Mouse (Mus musculus) neural tube, embryonic 11.5 days (tissue): ENCODE data around the gene Olfr685. TPM values are rescaled to one million over a fixed set of nuclear protein-coding genes. Genes with fewer than 3 reads are reported as not detected.

Source experiments
- ATAC-seq: fragments of 200-750 bp; cut with Nextera tagmentation; 2 replicates; pipeline ENCODE4 v1.8.0; 2017; ENCODE audit warnings: moderate number of reproducible peaks, mild to moderate bottlenecking, moderate TSS enrichment, moderate library complexity; ENCODE audit not compliant: insufficient read depth, low FRiP score, low TSS enrichment
- DNase-seq: peaks from one replicate; pipeline ENCODE4 v3.0.0-alpha.2; 2015; ENCODE audit warnings: low spot score
- H3K27ac ChIP-seq: fragments of 300-500 bp; sonication (generic); 2 replicates; pipeline ENCODE4 v1.5.1; 2014; ENCODE audit warnings: low read depth, mild to moderate bottlenecking, low read length
- H3K27me3 ChIP-seq: fragments of 300-500 bp; sonication (generic); 2 replicates; pipeline ENCODE4 v1.6.1; 2014; ENCODE audit warnings: mild to moderate bottlenecking, low read length, mixed read lengths; ENCODE audit not compliant: control insufficient read depth, insufficient read depth
- H3K36me3 ChIP-seq: fragments of 300-500 bp; sonication (generic); 2 replicates; pipeline ENCODE4 v1.6.1; 2014; ENCODE audit warnings: mild to moderate bottlenecking, low read length, moderate library complexity, mixed read lengths; ENCODE audit not compliant: control insufficient read depth, insufficient read depth
- H3K4me1 ChIP-seq: fragments of 300-500 bp; sonication (generic); 2 replicates; pipeline ENCODE4 v1.6.1; 2014; ENCODE audit warnings: low read length, mixed read lengths; ENCODE audit not compliant: control insufficient read depth, insufficient read depth
- H3K4me2 ChIP-seq: fragments of 300-500 bp; sonication (generic); 2 replicates; pipeline ENCODE4 v1.6.1; 2014; ENCODE audit warnings: low read depth, mild to moderate bottlenecking, moderate library complexity
- H3K4me3 ChIP-seq: fragments of 300-500 bp; sonication (generic); 2 replicates; pipeline ENCODE4 v1.5.1; 2014; ENCODE audit warnings: low read depth, low read length
- H3K9ac ChIP-seq: fragments of 300-500 bp; sonication (generic); 2 replicates; pipeline ENCODE4 v1.6.1; 2014; ENCODE audit warnings: mild to moderate bottlenecking, low read length
- H3K9me3 ChIP-seq: fragments of 300-500 bp; sonication (generic); 2 replicates; pipeline ENCODE4 v1.6.1; 2016; ENCODE audit warnings: low read length; ENCODE audit not compliant: control insufficient read depth
- whole genome bisulfite sequencing: fragments of 180-500 bp; shearing (Covaris S2); extraction: QIAGEN DNeasy Blood & Tissue Kit; methylation state at CpG from one replicate; pipeline ENCODE4 v1.1.7; 2014; 5-methylcytosine and 5-hydroxymethylcytosine counted together
- polyA plus RNA-seq: library from polyadenylated mRNA; unstranded; fragments of >200 nt; fragmentation: Nextera tagmentation; extraction: Ambion mirVana; gene quantifications from 2 replicates; pipeline ENCODE4 v1.2.1, GENCODE M21; 2014

The Olfr685 gene
- polyA plus RNA-seq = not detected in 2 replicates

- Histone ChIP-seq H3K4me1 (no peaks in the 10 kb centered on the region), H3K9me3 (no peaks in the 10 kb centered on the region), H3K4me3 (no peak within 1 kb of the TSS), H3K27ac (no peak within 1 kb of the TSS), H3K9ac (no peak within 1 kb of the TSS), H3K4me2 (no peak within 1 kb of the TSS), H3K27me3 (no peaks in the 10 kb centered on the region), H3K36me3 (no peaks in the 10 kb centered on the region)
- DNase-seq (no peak), ATAC-seq (no peak)
- 77% methylated on average over 1 of the region's 1 CpGs for WGBS
These were observed at the start of gene Olfr685 for GRCm38 (mm10) chr7:105185912-105186311. Olfr685 (minus strand) TSS chr7:105186012.

GRCm38 (mm10) chr7:105229386-105229785, 43.6 kb upstream of the Olfr685 start:
- ATAC-seq = no peak
- WGBS = 85% methylated on average over 2 of the region's 2 CpGs
- no peaks in the 10 kb centered on the region for H3K27me3 ChIP-seq

GRCm38 (mm10) chr7:105228138-105228537, 42.3 kb upstream of the Olfr685 start:
- Histone ChIP-seq H3K4me1 (no peaks in the 10 kb centered on the region), H3K9ac (no peak overlapping the region), H3K4me3 (no peak overlapping the region), H3K27ac (no peak overlapping the region), H3K27me3 (no peaks in the 10 kb centered on the region), H3K9me3 (no peaks in the 10 kb centered on the region), H3K36me3 (no peaks in the 10 kb centered on the region), H3K4me2 (no peak overlapping the region)
- 93% methylated on average over 1 of the region's 1 CpGs for WGBS
- DNase-seq = no peak
- no peak for ATAC-seq

More at GRCm38 (mm10) chr7:105229386-105229785, 43.6 kb upstream of the Olfr685 start:
- no peak overlapping the region for H3K4me2 ChIP-seq
- H3K9ac ChIP-seq = no peak overlapping the region
- no peak overlapping the region for H3K4me3 ChIP-seq
- no peaks in the 10 kb centered on the region for H3K36me3 ChIP-seq
- H3K4me1 ChIP-seq = no peaks in the 10 kb centered on the region
- H3K27ac ChIP-seq = no peak overlapping the region
- no peaks in the 10 kb centered on the region for H3K9me3 ChIP-seq
- DNase-seq = no peak

GRCm38 (mm10) chr7:105226703-105227102, 40.9 kb upstream of the Olfr685 start:
- H3K27me3 ChIP-seq = no peaks in the 10 kb centered on the region
- no peak for ATAC-seq

GRCm38 (mm10) chr7:105226072-105226471, 40.3 kb upstream of the Olfr685 start:
- no peak overlapping the region for H3K4me3 ChIP-seq
- H3K9me3 ChIP-seq = no peaks in the 10 kb centered on the region
- H3K36me3 ChIP-seq = no peaks in the 10 kb centered on the region
- H3K4me1 ChIP-seq = no peaks in the 10 kb centered on the region
- H3K27ac ChIP-seq = no peak overlapping the region
- H3K4me2 ChIP-seq = no peak overlapping the region
- no peak overlapping the region for H3K9ac ChIP-seq
- no peaks in the 10 kb centered on the region for H3K27me3 ChIP-seq
- DNase-seq (no peak), ATAC-seq (no peak)

More at GRCm38 (mm10) chr7:105226703-105227102, 40.9 kb upstream of the Olfr685 start:
- Histone ChIP-seq H3K36me3 (no peaks in the 10 kb centered on the region), H3K27ac (no peak overlapping the region), H3K4me1 (no peaks in the 10 kb centered on the region), H3K9me3 (no peaks in the 10 kb centered on the region), H3K9ac (no peak overlapping the region), H3K4me2 (no peak overlapping the region), H3K4me3 (no peak overlapping the region)
- DNase-seq = no peak

GRCm38 (mm10) chr7:105218281-105218680, 32.5 kb upstream of the Olfr685 start:
- no peak overlapping the region for H3K27ac ChIP-seq
- no peaks in the 10 kb centered on the region for H3K9me3 ChIP-seq
- DNase-seq (no peak), ATAC-seq (no peak)
- H3K27me3 ChIP-seq = no peaks in the 10 kb centered on the region
- no peak overlapping the region for H3K4me3 ChIP-seq
- no peaks in the 10 kb centered on the region for H3K36me3 ChIP-seq
- 85% methylated on average over 4 of the region's 4 CpGs for WGBS
- no peaks in the 10 kb centered on the region for H3K4me1 ChIP-seq
- H3K9ac ChIP-seq = no peak overlapping the region
- H3K4me2 ChIP-seq = no peak overlapping the region

- WGBS = 60% methylated on average over 1 of the region's 1 CpGs
- Histone ChIP-seq H3K4me3 (no peak overlapping the region), H3K36me3 (no peaks in the 10 kb centered on the region), H3K4me2 (no peak overlapping the region), H3K9me3 (no peaks in the 10 kb centered on the region), H3K27me3 (no peaks in the 10 kb centered on the region), H3K27ac (no peak overlapping the region), H3K9ac (no peak overlapping the region), H3K4me1 (no peaks in the 10 kb centered on the region)
- DNase-seq (no peak), ATAC-seq (no peak)
These were observed 28.9 kb upstream of the Olfr685 start for GRCm38 (mm10) chr7:105214761-105215160.

GRCm38 (mm10) chr7:105207385-105207784, 21.6 kb upstream of the Olfr685 start, which contains the start of gene Olfr686:
Olfr686 (minus strand) TSS chr7:105207485.
- H3K4me2 ChIP-seq = no peak within 1 kb of the TSS
- H3K27me3 ChIP-seq = no peaks in the 10 kb centered on the region
- no peaks in the 10 kb centered on the region for H3K9me3 ChIP-seq
- DNase-seq (no peak), ATAC-seq (no peak)
- H3K27ac ChIP-seq = no peak within 1 kb of the TSS
- H3K4me1 ChIP-seq = no peaks in the 10 kb centered on the region
- no peak within 1 kb of the TSS for H3K9ac ChIP-seq
- no peak within 1 kb of the TSS for H3K4me3 ChIP-seq
- H3K36me3 ChIP-seq = no peaks in the 10 kb centered on the region

GRCm38 (mm10) chr7:105170773-105171172, 15.0 kb downstream of the Olfr685 start:
- Histone ChIP-seq H3K4me1 (no peaks in the 10 kb centered on the region), H3K27me3 (no peaks in the 10 kb centered on the region), H3K4me2 (no peak overlapping the region), H3K9ac (no peak overlapping the region), H3K36me3 (no peaks in the 10 kb centered on the region), H3K4me3 (no peak overlapping the region), H3K27ac (no peak overlapping the region), H3K9me3 (no peaks in the 10 kb centered on the region)
- ATAC-seq = no peak
- no peak for DNase-seq
- 54% methylated on average over 4 of the region's 4 CpGs for WGBS
